Mouse (Mus musculus): ENCODE measurements around the gene Pagr1a. TPM values are rescaled to one million over a fixed set of nuclear protein-coding genes. Genes with fewer than 3 reads are reported as not detected.

Pagr1a gene
- polyA plus RNA-seq, 2 experiments, result 15.2 to 32.2 TPM

GRCm38 (mm10) chr7:127007313-127008024 is 9.7 kb downstream of the Pagr1a start:
- Histone ChIP-seq H3K4me3 (ENCODE audit: insufficient read depth in 1 of 2, low read depth in 2 of 2, low read length in 2 of 2) (no peak overlapping the region), H3K27ac (no peak overlapping the region), H3K27me3 (ENCODE audit: control insufficient read depth, insufficient read depth, low read length) (no peaks in the 10 kb centered on the region), H3K4me2 (ENCODE audit: low read depth) (no peak overlapping the region), H3K36me3 (replicated peaks; ENCODE audit: control insufficient read depth, insufficient read depth, low read depth) (peaks cover 3% of the 10 kb centered on the region; the same call in 1 of the 2 replicates), H3K4me1 (replicated peaks; ENCODE audit: control insufficient read depth in 2 of 2, insufficient read depth in 2 of 2, low read length in 1 of 2) (peaks cover 19 to 22% of the 10 kb centered on the region in 2 experiments), H3K9ac (replicated peaks) (no peak overlapping the region; the same call in 1 of the 2 replicates), H3K9me3 (ENCODE audit: control insufficient read depth, low read length) (no peaks in the 10 kb centered on the region)
- 76% methylated on average over 6 of the region's 6 CpGs for WGBS (ENCODE audit: insufficient replicate concordance)
- TF ChIP-seq CTCF (IDR thresholded peaks at IDR 0.05; ENCODE audit: low read depth), result no peak
- TF ChIP-seq EP300 (IDR thresholded peaks at IDR 0.05; ENCODE audit: low read depth), result no peak
- no peak for DNase-seq (ENCODE audit: low read depth in 3 of 3, low spot score in 3 of 3)
- ATAC-seq (ENCODE audit: insufficient read depth), result no peak

DNA sequence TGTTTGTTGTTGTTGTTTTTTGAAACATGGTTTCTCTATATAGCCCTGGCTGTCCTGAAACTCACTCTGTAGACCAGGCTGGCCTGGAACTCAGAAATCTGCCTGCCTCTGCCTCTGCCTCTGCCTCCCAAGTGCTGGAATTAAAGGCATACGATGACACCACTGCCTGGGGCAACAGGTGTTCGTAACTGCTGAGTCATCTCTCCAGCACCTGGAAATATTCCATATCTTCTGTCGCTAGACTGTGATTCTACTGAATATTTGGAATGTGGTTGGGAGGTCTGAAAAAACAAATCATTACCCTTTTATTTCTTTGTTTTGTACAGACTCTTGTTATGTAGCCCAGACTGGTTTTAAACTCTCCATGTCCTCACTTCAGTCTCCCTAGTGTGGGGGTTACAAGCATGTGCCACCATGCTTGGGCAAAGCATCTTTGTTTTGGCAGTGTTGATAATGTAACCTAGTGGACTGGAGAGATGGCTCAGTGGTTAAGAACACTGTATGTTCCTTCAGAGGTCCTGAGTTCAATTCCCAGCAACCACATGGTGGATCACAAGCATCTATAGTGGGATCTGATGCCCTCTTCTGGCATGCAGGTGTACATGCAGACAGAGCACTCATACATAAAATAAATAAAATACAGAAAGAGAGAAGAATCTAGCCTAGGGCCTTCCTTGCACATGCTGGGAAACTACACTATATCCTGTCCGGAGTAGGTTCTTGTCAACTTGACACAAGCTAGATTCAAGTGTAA is 12.9 kb downstream of the Pagr1a start:
- no peak overlapping the region for H3K4me3 ChIP-seq (ENCODE audit: insufficient read depth in 1 of 2, low read depth in 2 of 2, low read length in 2 of 2)
- H3K9ac ChIP-seq (replicated peaks), result no peak overlapping the region
- H3K27me3 ChIP-seq (ENCODE audit: control insufficient read depth, insufficient read depth, low read length), result no peaks in the 10 kb centered on the region
- H3K4me2 ChIP-seq (ENCODE audit: low read depth), result no peak overlapping the region
- TF ChIP-seq CTCF (IDR thresholded peaks at IDR 0.05; ENCODE audit: low read depth) (peak; percentile 52), EP300 (IDR thresholded peaks at IDR 0.05; ENCODE audit: low read depth) (no peak)
- no peak for DNase-seq (ENCODE audit: low read depth in 3 of 3, low spot score in 3 of 3)
- no peaks in the 10 kb centered on the region for H3K36me3 ChIP-seq (replicated peaks; ENCODE audit: control insufficient read depth, insufficient read depth, low read depth)
- H3K27ac ChIP-seq, result no peak overlapping the region
- H3K4me1 ChIP-seq (replicated peaks; ENCODE audit: control insufficient read depth in 2 of 2, insufficient read depth in 2 of 2, low read length in 1 of 2), result peaks cover 14 to 18% of the 10 kb centered on the region in 2 experiments
- no peak for ATAC-seq (ENCODE audit: insufficient read depth)
- H3K9me3 ChIP-seq (ENCODE audit: control insufficient read depth, low read length), result no peaks in the 10 kb centered on the region
- 67% methylated on average over 4 of the region's 4 CpGs for WGBS (ENCODE audit: insufficient replicate concordance)

DNA sequence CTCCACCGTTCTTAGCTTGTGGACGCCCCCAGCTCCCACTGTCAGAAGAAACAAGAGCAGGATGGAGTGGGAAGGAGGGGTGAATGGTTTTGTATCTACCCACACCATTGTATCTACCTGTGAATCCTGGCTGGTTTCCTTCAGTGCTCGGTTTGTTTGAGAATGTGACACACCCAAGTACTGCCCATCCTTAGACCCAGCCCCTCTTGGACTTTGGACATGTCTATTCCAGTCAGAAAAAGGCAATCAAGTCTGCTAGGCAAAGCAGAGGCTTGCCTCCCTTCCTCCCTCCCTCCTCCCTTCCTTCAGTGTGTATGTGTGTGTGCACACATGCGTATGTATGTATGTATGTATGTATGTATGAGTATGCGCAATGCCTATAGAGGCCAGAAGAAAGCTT is 13.5 kb downstream of the Pagr1a start:
- Histone ChIP-seq H3K36me3 (replicated peaks; ENCODE audit: control insufficient read depth, insufficient read depth, low read depth) (no peaks in the 10 kb centered on the region), H3K4me1 (replicated peaks; ENCODE audit: control insufficient read depth in 2 of 2, insufficient read depth in 2 of 2, low read length in 1 of 2) (peaks cover 8 to 11% of the 10 kb centered on the region in 2 experiments), H3K9ac (replicated peaks) (no peak overlapping the region), H3K4me2 (ENCODE audit: low read depth) (no peak overlapping the region), H3K27ac (no peak overlapping the region), H3K27me3 (ENCODE audit: control insufficient read depth, insufficient read depth, low read length) (no peaks in the 10 kb centered on the region), H3K9me3 (ENCODE audit: control insufficient read depth, low read length) (no peaks in the 10 kb centered on the region), H3K4me3 (ENCODE audit: insufficient read depth in 1 of 2, low read depth in 2 of 2, low read length in 2 of 2) (no peak overlapping the region)
- TF ChIP-seq CTCF (IDR thresholded peaks at IDR 0.05; ENCODE audit: low read depth) (no peak), EP300 (IDR thresholded peaks at IDR 0.05; ENCODE audit: low read depth) (no peak)
- DNase-seq (ENCODE audit: low read depth in 3 of 3, low spot score in 3 of 3) (no peak), ATAC-seq (ENCODE audit: insufficient read depth) (no peak)
- 76% methylated on average over 5 of the region's 5 CpGs for whole genome bisulfite sequencing (ENCODE audit: insufficient replicate concordance)

DNA sequence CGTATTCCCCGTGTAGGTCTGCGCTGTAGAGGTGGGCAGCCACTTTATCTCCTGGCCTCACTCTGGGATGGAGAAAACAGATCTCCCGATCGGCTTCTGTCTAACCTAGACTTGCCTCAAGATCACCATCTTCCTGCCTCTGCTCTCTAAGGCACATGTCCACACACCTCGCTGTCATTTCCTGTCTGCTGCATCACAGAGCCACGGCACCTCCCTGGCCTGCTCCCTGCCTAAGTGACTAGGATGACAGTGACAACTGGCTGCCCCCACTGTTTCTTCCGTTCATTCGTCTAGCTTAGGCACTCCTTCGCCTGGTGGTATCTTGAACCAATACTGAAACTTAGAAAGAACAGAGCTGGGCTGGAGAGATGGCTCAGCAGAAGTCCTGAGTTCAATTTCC is 17.6 kb downstream of the Pagr1a start:
- H3K4me1 ChIP-seq (replicated peaks; ENCODE audit: control insufficient read depth in 2 of 2, insufficient read depth in 2 of 2, low read length in 1 of 2), result no peaks in the 10 kb centered on the region
- no peak overlapping the region for H3K4me3 ChIP-seq (ENCODE audit: insufficient read depth in 1 of 2, low read depth in 2 of 2, low read length in 2 of 2)
- DNase-seq (ENCODE audit: low read depth in 3 of 3, low spot score in 3 of 3), result no peak
- no peak for ATAC-seq (ENCODE audit: insufficient read depth)
- H3K27ac ChIP-seq, result no peak overlapping the region
- H3K36me3 ChIP-seq (replicated peaks; ENCODE audit: control insufficient read depth, insufficient read depth, low read depth), result no peaks in the 10 kb centered on the region
- TF ChIP-seq EP300 (IDR thresholded peaks at IDR 0.05; ENCODE audit: low read depth), result no peak
- TF ChIP-seq CTCF (IDR thresholded peaks at IDR 0.05; ENCODE audit: low read depth), result no peak
- no peaks in the 10 kb centered on the region for H3K9me3 ChIP-seq (ENCODE audit: control insufficient read depth, low read length)
- H3K4me2 ChIP-seq (ENCODE audit: low read depth), result no peak overlapping the region
- no peaks in the 10 kb centered on the region for H3K27me3 ChIP-seq (ENCODE audit: control insufficient read depth, insufficient read depth, low read length)
- 47% methylated on average over 10 of the region's 10 CpGs for WGBS (ENCODE audit: insufficient replicate concordance)
- H3K9ac ChIP-seq (replicated peaks), result no peak overlapping the region

DNA sequence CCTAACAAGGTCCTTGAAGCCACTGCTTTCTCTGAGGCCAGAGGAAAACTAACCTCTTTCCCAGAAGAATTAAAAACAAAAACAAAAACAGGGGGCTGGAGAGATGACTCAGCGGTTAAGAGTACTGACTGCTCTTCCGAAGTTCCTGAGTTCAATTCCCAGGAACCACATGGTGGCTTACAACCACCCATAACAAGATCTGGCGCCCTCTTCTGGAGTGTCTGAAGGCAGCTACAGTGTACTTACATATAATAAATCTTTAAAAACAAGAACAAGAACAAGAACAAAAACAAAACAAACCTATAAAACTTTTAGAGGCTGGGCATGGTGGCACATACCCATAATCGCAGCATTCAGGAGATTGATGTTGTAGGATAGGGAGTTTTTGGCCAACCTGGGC is 20.7 kb downstream of the Pagr1a start:
- WGBS (ENCODE audit: insufficient replicate concordance), result 65% methylated on average over 4 of the region's 4 CpGs
- no peaks in the 10 kb centered on the region for H3K36me3 ChIP-seq (replicated peaks; ENCODE audit: control insufficient read depth, insufficient read depth, low read depth)
- H3K27ac ChIP-seq, result no peak overlapping the region
- no peak overlapping the region for H3K4me3 ChIP-seq (ENCODE audit: insufficient read depth in 1 of 2, low read depth in 2 of 2, low read length in 2 of 2)
- no peaks in the 10 kb centered on the region for H3K27me3 ChIP-seq (ENCODE audit: control insufficient read depth, insufficient read depth, low read length)
- no peak for ATAC-seq (ENCODE audit: insufficient read depth)
- no peak overlapping the region for H3K9ac ChIP-seq (replicated peaks)
- TF ChIP-seq EP300 (IDR thresholded peaks at IDR 0.05; ENCODE audit: low read depth) (no peak), CTCF (IDR thresholded peaks at IDR 0.05; ENCODE audit: low read depth) (peak; percentile 42; the same call in 1 of the 2 replicates)
- no peaks in the 10 kb centered on the region for H3K4me1 ChIP-seq (replicated peaks; ENCODE audit: control insufficient read depth in 2 of 2, insufficient read depth in 2 of 2, low read length in 1 of 2)
- no peak for DNase-seq (ENCODE audit: low read depth in 3 of 3, low spot score in 3 of 3)
- no peaks in the 10 kb centered on the region for H3K9me3 ChIP-seq (ENCODE audit: control insufficient read depth, low read length)
- no peak overlapping the region for H3K4me2 ChIP-seq (ENCODE audit: low read depth)
